Mouse (Mus musculus): ENCODE results near the gene Tnrc6b.
"Not testable (repeated sequence)": the region's sequence is repeated elsewhere in the genome, so short reads cannot be mapped to it uniquely, and the experiment has no call there.

Tnrc6b gene

DNA sequence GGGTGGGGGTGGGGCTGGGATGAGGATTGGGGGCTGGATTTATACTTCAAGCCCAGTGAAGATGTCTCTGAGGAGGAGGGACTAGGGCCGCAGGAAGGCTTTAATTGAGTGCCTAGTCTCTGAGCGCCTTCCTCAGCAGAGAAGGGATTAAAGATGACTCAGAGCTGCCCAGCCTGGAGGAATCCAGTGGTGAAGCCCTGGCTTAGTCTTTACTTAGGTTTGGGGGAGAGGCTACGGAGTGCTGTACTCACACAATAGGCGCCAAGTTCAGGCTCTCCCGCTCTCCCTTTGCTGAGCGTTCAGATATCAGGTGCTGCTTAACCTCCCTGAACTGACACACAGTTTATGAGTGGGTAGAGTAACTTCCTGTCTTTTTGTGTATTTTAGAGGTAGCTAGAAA, 86.6 kb downstream of the Tnrc6b start:
- peak; percentile 20 to 54 for DNase-seq

DNA sequence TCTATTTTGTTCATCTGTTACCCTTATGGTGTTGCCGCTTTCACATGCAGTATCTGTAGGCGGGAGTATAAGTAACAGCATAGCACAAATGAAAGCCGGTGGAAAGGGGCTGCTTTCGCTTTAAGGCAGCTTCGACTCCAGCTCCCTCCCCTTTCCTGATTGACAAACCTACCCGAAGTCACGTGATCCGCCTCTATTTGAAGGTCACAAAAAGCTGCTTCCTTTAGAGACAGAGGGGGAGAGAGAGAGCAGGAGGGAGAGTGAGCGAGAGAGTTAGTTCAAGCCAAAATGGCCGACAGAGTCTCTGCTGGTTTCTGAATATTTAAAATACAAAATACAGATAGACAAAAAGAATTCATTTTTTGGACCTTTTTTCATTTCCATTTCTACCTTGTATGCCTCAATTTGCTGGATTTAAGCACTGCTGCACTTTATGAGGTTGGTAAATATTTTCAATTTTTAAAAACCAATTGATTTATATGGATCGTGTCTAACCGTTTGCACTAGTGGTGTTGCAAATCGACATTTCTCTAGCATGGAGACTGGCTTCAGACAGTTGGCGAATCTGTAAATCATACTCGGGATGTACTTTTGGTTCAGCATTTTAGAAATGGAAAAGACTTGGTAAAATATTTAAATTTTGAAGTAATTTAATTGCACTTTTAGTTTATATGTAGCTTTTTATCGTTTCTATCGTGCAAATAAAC, 87.4 kb downstream of the Tnrc6b start:
- peak; percentile 93 to 94 for DNase-seq

- DNase-seq = peak; percentile 56 to 64
Measured at GRCm38 (mm10) chr15:80799074-80799633, 88.0 kb downstream of the Tnrc6b start.

DNA sequence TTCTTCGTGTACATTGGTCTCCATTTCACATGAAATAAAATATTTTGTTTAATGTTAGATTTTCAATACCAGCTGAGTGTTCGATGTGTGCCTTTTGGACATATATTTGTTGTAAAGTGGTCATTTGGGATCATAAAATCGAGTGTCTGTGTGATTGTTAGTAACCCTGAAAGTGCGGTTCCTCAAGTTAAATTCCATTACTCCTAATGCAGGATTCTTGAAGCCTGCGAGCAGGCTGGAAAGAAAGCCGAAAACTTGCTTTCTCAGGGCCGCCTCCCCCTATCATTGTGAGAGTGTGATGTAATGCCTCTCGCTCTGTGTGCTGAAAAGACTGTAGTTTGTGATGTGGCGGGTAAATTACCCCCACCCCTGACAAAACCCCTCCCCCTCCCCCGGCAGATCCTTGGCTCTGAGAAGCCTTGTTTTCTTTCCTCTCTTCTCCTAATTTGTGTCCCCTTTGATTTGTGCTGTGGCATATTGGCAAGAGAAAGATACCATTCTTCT, 88.6 kb downstream of the Tnrc6b start:
- DNase-seq = peak; percentile 62 to 69

- DNase-seq = no peak
Measured at GRCm38 (mm10) chr15:80800201-80800600, 89.1 kb downstream of the Tnrc6b start.

GRCm38 (mm10) chr15:80800765-80801164, 89.7 kb downstream of the Tnrc6b start:
- peak in 1 of 2 experiments; percentile 39 for DNase-seq

- DNase-seq = no peak
Measured at GRCm38 (mm10) chr15:80801597-80801996, 90.5 kb downstream of the Tnrc6b start.

GRCm38 (mm10) chr15:80807162-80807561, 96.0 kb downstream of the Tnrc6b start:
- no peak for DNase-seq

DNA sequence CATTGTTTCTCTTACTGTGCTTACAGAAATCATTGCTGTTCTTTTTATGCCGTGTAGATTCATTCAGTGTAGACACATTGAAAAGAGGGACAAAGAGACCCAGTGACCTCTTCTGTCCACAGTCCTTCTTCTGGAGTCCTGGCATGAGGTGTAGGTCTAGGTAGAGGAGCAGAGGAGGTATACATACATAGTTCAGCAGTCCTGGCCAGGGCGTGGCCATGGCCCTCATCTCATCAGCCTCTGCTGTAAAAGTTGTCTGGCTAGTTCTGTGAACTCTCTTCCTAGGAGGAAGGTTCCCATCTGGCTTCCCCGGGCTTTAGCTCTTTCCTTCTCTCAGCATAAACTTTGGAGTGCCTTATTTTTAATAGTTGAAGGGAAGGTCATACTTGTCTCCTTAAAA, 99.1 kb downstream of the Tnrc6b start:
- no peak for DNase-seq

- no peak for DNase-seq
Measured at GRCm38 (mm10) chr15:80812840-80813239, 101.7 kb downstream of the Tnrc6b start.

DNA sequence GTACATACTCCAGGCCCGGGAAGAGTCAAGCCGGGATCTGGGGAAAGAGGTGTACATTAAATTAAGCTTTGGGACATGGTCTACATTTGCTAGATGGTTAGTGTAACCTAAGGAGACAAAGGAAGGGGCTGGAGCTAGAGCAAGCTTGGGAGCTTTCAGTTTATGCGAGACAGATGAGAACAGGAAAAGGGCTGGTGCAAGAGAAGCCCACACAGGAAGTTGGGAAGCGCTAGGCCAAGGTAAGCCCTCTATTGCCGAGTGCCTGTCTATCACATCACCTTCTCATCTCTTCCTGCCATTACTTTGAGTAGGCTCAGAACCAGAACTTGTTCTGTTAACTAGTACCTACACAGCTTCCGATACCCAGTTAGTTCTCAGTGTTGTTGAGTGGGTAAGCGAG, 103.7 kb downstream of the Tnrc6b start:
- DNase-seq = no peak

DNA sequence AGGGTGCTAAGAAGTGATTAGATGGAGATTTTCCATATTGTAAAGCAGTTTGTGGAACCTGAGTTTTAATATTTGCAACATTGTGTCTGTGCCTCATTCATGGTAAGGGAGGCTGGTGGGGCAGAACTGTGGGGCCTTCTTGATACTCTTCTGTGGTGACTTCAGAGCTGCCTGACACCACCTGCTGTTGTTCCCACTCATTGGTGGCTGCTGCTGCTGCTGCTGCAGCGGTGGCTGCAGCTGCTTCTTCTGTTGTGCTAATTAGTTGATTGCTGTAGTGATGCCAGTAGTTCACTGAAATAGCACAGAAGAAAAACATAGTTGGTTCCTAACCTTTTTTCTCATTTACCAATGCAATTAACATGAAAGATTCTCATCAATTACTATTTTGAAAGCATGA, 111.2 kb downstream of the Tnrc6b start:
- DNase-seq = no peak

GRCm38 (mm10) chr15:80831170-80831569, 120.1 kb downstream of the Tnrc6b start:
- no peak for DNase-seq

DNA sequence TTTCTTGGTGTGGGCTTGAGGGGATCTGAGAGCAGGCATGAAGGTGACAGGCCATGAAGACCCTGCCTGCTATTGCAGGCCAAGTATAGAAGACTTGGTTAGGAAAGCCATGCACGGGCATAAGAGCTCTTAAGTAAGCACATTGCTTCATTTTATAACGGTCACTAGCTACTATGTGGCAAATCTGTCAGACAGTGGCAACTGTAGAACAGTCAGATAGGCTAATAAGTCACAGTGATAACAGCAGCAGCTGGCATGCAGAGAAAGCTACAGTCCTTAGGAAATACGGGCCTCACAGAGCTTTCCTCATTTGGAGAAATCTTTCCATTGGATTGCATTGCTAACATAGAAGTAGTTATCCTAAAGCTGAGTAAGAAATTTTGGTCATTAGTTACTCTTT, 121.7 kb downstream of the Tnrc6b start:
- DNase-seq = no peak

DNA sequence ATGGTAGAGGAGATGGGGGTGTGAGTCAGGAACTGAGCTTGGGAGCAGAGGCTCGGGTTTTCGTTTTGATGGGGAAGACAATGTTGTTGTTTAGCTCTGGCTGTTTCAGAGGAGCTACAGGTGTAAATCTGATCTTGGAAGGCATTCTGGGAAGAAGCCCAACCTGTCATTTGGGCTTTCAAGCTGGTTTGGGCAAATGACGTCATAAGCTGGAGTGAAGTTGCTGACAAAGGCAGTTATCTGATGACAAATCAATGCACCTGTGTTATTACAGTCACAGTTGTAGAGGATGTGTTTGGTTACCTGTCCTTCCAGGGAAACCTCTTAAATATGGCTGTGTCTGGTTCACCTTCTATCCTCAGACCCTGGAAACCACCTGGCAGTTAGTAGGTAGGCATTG, 125.1 kb downstream of the Tnrc6b start:
- DNase-seq = no peak

DNA sequence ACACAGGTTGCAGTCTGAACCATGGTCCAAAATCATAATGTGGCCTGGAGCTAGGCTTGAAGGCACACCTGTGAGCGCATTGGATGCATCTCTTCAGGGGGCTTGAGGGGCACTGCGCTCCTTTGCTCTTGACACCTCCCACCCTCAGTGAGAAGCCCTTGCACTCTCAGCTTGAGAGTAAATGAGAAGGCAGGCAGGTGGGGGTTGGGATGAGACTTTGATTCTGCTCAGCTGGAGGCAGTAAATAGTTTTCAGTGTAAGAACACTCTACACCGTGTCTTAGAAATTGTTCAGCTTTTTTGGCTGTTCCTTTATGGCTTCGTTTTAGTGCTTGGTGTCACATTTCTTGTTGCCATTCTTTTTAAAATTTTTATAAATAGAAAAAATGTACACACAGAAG, 127.7 kb downstream of the Tnrc6b start:
- no peak for DNase-seq

DNA sequence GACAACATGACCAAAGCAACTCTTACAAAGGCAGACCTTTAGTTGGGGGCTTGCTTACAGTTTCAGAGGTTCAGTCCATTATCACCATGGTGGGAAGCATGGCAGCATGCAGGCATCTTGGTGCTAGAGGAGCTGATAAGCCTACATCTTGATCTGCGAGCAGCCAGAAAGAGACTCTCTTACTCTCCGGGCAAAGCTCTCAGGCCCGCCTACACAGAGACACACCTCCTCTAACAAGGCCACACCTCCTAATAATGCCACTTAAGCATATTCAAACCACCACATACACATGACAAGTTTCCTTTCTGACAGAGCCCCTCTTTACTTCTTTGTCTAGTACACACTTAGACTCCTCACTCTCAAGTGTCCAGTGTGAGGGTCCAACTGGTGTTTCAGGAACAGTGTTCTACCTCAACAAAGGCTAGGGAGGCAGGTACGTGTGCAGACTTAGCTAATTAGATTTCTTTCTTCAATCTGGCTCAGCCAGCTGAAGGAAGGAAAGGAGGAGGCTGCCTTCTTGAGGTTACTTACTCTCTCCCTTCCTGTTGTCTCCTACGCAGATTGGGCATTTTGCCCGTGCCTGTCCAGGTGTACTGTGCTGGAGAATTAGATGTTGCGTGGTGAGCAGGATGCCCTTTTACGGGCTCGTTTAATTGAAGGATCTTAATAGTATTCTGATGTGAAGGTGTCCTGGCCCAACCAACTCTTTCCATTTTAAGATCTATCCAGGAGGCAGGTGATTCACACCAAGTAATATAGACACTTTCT, 128.7 kb downstream of the Tnrc6b start:
- DNase-seq = no peak

GRCm38 (mm10) chr15:80844262-80844661, 133.1 kb downstream of the Tnrc6b start:
- no peak for DNase-seq

- no peak for DNase-seq
Measured at GRCm38 (mm10) chr15:80844926-80845325, 133.8 kb downstream of the Tnrc6b start.

DNA sequence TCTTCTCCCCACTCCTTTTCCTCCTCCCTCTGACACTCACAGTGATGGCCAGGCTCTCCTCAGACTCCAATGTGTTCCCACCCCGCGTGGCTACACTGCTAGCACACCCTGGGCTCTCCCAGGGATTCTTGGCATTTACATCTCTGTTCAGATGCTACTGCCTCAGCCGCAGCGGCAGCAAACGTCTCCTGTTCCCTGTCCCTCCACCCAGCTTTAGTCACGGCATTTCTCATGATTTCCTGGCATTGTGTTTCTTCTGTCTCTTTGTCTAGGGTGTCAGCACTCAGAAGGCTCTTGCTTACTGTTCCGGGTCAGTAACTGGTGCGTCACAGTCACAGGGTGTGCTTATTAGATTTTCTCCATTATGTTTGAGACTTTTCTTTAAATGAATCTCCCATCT, 138.9 kb downstream of the Tnrc6b start:
- no peak for DNase-seq

- DNase-seq = peak; percentile 34 to 52
Measured at GRCm38 (mm10) chr15:80850682-80851475, 139.8 kb downstream of the Tnrc6b start.

DNA sequence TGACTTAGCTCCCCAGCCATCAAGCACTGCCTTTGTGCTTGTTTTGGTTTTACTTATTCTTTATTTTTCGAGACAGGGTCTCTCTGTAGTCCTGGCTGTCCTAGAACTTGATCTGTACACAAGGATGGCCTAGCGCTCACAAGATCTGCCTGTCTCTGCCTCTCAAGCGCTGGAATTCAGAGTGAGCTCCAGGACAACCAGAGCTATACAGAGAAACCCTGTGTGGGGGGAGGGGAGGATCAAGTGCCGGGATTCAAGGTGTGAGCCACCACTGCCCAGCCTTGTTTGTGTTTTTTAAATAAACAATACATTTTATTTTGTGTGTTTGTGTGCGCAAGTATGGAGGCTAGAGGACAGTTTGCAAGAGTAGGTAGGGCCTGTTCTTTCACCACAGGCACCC, 141.0 kb downstream of the Tnrc6b start:
- no peak for DNase-seq

- DNase-seq = not testable (repeated sequence)
Measured at GRCm38 (mm10) chr15:80852527-80852926, 141.4 kb downstream of the Tnrc6b start.
